Mouse (Mus musculus) G1E-ER4 (cell line): ENCODE data around the gene Hnrnpd. TPM values are rescaled to one million over a fixed set of nuclear protein-coding genes. Genes with fewer than 3 reads are reported as not detected.

Experiments used
- GATA1 ChIP-seq: IDR thresholded peaks from one replicate; pipeline ENCODE4 v1.8.0; 2012; ENCODE audit warnings: low read length, inconsistent platforms
- polyA plus RNA-seq: library from polyadenylated mRNA; stranded (reverse); fragments of >175 nt; gene quantifications from 2 replicates; pipeline ENCODE4 v1.2.3, GENCODE M21; 2012

Gene Hnrnpd
- polyA plus RNA-seq, 1 experiment = 620 TPM

DNA sequence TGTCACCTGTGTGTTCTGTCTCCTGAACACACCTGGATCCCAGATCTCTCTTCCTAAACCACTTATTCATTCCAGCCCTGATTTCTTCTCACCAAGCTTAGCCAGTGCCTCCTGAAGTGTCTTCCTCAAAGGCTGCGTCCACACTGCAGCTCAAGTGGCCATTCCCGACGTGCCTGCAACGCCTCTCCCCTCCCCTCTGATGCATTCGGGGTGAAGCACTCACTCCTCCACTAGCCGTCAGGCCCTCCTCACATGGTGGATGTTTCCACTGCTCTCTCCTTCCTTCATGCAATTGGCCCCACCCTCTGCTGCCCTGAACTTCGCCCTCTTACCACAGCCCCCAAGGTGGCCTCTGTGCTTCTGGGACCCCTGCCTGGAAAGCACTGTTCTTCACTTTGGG lies 63.2 kb downstream of the Hnrnpd start:
- no peak for TF ChIP-seq GATA1

DNA sequence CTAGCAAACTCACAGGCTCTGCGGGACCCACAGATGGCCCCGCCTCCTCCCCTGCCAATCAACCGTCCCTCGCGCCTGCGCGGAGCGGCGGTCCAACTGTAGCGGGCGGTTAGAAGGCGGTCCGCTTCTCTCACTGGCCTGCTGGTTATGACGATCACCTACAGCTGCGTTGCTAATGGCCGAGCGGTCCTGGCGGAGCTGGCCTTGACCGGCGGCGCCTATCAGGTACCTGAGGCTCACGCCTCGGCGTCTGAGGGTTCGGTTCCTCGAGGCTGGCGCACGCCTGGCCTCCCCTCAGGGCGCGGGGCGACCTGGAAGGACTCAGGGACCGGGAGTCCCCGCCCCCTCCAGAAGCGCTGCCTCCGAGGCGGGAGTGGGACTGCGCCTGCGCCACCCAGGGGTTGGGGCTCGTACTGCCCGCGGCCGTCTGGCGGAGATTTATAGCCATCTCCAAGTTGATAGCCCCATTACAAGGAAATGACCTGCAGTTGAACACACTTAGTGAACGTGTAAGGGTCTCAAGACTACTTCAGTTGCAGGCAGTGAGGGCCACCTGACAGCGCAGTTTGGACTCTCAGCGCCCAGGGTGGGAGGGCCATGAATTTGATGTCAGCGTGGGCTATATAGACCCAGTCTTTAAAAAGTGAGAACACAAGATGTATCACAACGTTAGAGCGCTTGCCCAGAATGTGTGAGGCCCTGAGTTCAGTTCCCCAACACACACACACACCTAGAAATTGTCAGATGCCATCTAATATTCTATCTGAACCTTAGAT lies 72.4 kb downstream of the Hnrnpd start, which contains the start of gene Vamp9:
Gene Vamp9 (plus strand): TSS at position 74 of the 776 bp plus-strand sequence.
- TF ChIP-seq GATA1 = no peak

Other genes starting within 250 kb of the Hnrnpd start
- not detected in 2 replicates for gene Rasgef1b, start 249.9 kb downstream of the Hnrnpd start, polyA plus RNA-seq
- gene Vamp9, start 72.7 kb downstream of the Hnrnpd start, polyA plus RNA-seq = not detected in 2 replicates
- 7.8 and 9.8 TPM in 2 replicates for gene 4930524J08Rik, start 123 bp upstream of the Hnrnpd start, polyA plus RNA-seq
- 224 and 311 TPM in 2 replicates for gene Hnrnpdl, start 60.7 kb upstream of the Hnrnpd start, polyA plus RNA-seq
- 43.4 and 57.2 TPM in 2 replicates for gene Enoph1, start 61.0 kb upstream of the Hnrnpd start, polyA plus RNA-seq
- not detected in 2 replicates for gene Tmem150c, start 180.9 kb upstream of the Hnrnpd start, polyA plus RNA-seq